Mouse (Mus musculus): Measurements from ENCODE around the gene Fam104a. TPM values are rescaled to one million over a fixed set of nuclear protein-coding genes. Genes with fewer than 3 reads are reported as not detected.

Gene Fam104a
- polyA plus RNA-seq, 1 experiment, result 24.6 TPM

DNA sequence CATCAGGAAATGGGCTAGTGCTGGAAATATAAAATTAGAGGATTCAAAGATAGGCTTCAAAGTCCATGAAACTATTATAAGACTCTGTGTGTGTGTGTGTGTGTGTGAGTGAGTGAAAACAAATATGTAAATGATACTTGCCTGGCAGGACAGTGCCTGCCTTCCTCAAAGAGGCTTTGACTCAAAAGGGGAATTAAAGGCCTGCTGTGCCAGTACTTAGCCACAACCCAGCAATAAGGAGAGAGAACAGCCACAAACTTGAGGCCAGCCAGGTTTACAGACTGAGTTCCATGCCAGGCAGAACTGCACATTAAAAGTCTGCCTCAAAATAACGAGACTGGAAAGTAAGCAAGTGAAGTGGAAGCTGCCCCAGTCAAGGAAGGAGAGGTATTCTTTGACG lies 7.1 kb downstream of the Fam104a start:
- Histone ChIP-seq H3K27me3 (replicated peaks; ENCODE audit: control insufficient read depth, insufficient read depth, low read length) (no peaks in the 10 kb centered on the region), H3K4me1 (ENCODE audit: control insufficient read depth, insufficient read depth, low read length) (peaks cover 16% of the 10 kb centered on the region; the same call in 1 of the 2 replicates), H3K27ac (ENCODE audit: insufficient read depth, low read depth, low read length) (no peak overlapping the region), H3K4me3 (ENCODE audit: insufficient read depth, low read depth, low read length) (no peak overlapping the region), H3K36me3 (ENCODE audit: control insufficient read depth, insufficient read depth, low read length) (peaks cover 2% of the 10 kb centered on the region; the same call in 1 of the 2 replicates)
- WGBS, result 70% methylated on average over 2 of the region's 2 CpGs
- TF ChIP-seq CTCF (conservative IDR thresholded peaks at IDR 0.05; ENCODE audit: insufficient read depth, insufficient read length, low read depth, low read length), result no peak
- no peak for TF ChIP-seq POLR2A (IDR thresholded peaks at IDR 0.05; ENCODE audit: low read depth, low read length)
- no peak for DNase-seq

DNA sequence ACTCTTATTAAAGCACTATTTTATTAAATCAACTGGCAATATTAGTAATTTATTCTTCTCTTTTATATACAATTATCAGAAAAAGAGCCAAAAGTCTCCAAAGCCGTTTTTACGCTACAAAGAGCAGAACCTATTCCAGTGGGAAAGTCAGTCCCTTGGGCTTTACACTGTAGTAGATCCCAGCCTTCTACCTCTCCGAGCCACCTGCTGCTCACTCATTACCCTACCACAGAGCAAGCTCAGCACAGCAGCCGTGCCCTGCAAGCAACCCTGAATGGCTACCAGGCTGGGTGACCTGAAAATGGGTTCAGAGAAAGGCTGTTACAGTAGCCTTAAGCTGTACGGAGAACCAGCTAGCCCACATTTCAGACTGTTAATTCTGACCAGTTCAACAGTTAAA lies 9.4 kb downstream of the Fam104a start:
- Histone ChIP-seq H3K4me3 (ENCODE audit: insufficient read depth, low read depth, low read length) (no peak overlapping the region), H3K36me3 (ENCODE audit: control insufficient read depth, insufficient read depth, low read length) (peaks cover 3% of the 10 kb centered on the region; the same call in 1 of the 2 replicates), H3K27ac (ENCODE audit: insufficient read depth, low read depth, low read length) (no peak overlapping the region), H3K4me1 (ENCODE audit: control insufficient read depth, insufficient read depth, low read length) (peaks cover 7% of the 10 kb centered on the region; the same call in 1 of the 2 replicates), H3K27me3 (replicated peaks; ENCODE audit: control insufficient read depth, insufficient read depth, low read length) (no peaks in the 10 kb centered on the region)
- no peak for DNase-seq
- TF ChIP-seq POLR2A (IDR thresholded peaks at IDR 0.05; ENCODE audit: low read depth, low read length) (no peak), CTCF (conservative IDR thresholded peaks at IDR 0.05; ENCODE audit: insufficient read depth, insufficient read length, low read depth, low read length) (no peak)
- 63% methylated on average over 5 of the region's 5 CpGs for WGBS

DNA sequence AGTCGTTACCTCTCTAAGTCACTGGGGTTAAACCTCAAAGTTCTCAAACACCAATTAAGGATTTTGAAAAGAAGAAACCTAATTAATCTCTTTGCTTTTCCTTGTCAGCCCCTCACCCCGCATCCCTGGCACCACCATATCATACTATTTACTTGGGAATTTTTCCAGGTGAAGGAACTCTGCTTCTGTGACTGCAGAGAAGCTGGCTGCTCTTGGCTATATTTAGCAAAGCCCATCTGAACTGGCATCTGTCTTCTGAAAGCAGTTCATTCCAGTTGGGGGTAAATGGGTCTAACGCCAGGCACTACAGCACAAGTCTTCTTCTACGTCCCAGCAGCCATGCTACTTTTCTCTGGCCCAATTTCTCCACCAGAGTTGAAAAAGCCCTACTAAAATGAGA lies 10.3 kb downstream of the Fam104a start:
- no peak overlapping the region for H3K4me3 ChIP-seq (ENCODE audit: insufficient read depth, low read depth, low read length)
- H3K4me1 ChIP-seq (ENCODE audit: control insufficient read depth, insufficient read depth, low read length), result peaks cover 8% of the 10 kb centered on the region; the same call in 1 of the 2 replicates
- WGBS, result 75% methylated on average over 4 of the region's 4 CpGs
- no peak for TF ChIP-seq POLR2A (IDR thresholded peaks at IDR 0.05; ENCODE audit: low read depth, low read length)
- TF ChIP-seq CTCF (conservative IDR thresholded peaks at IDR 0.05; ENCODE audit: insufficient read depth, insufficient read length, low read depth, low read length), result no peak
- no peak overlapping the region for H3K27ac ChIP-seq (ENCODE audit: insufficient read depth, low read depth, low read length)
- DNase-seq, result no peak
- peaks cover 3% of the 10 kb centered on the region; the same call in 1 of the 2 replicates for H3K36me3 ChIP-seq (ENCODE audit: control insufficient read depth, insufficient read depth, low read length)
- no peaks in the 10 kb centered on the region for H3K27me3 ChIP-seq (replicated peaks; ENCODE audit: control insufficient read depth, insufficient read depth, low read length)

DNA sequence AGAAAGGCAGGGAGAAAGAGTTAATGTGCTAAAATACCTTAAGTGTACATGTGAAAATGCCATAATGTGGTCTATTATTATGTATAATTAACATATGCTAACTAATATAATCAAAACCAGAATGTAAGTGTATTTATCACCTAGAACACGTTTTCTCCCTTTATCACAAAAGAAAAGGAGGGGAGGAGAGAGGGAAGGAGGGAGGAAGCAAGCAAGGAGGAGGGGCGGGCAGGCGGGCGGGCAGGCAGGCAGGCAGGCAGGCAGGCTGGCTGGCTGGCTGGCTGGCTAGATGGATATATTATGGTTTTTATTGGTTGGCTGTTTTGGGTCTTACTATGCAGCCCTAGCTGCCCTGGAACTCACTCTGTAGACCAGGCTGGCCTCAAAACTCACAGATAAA lies 14.2 kb downstream of the Fam104a start:
- Histone ChIP-seq H3K4me3 (ENCODE audit: insufficient read depth, low read depth, low read length) (no peak overlapping the region), H3K4me1 (ENCODE audit: control insufficient read depth, insufficient read depth, low read length) (peaks cover 23% of the 10 kb centered on the region), H3K27ac (ENCODE audit: insufficient read depth, low read depth, low read length) (no peak overlapping the region), H3K36me3 (ENCODE audit: control insufficient read depth, insufficient read depth, low read length) (peaks cover 1% of the 10 kb centered on the region; the same call in 1 of the 2 replicates), H3K27me3 (replicated peaks; ENCODE audit: control insufficient read depth, insufficient read depth, low read length) (no peaks in the 10 kb centered on the region)
- 61% methylated on average over 4 of the region's 4 CpGs for WGBS
- TF ChIP-seq POLR2A (IDR thresholded peaks at IDR 0.05; ENCODE audit: low read depth, low read length) (no peak), CTCF (conservative IDR thresholded peaks at IDR 0.05; ENCODE audit: insufficient read depth, insufficient read length, low read depth, low read length) (no peak)
- DNase-seq, result no peak

DNA sequence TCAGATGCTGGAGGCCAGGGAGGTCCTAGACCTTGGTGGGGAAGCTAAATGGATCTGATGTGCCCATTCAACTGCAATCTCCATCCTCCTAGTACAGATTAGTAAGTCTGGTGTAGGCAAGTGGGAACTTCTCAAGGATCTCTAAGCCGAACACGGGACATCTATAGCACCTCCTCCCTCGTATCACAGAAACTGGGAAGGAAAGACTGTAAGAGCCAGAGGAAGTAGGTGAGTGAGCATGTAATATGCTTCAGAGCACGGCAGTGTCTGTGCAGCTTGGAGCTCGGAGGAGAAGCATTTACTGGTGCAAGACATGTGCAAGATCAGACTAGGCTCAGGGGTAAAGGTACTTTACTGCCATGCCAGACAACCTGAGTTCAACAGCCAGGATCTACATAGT lies 15.1 kb downstream of the Fam104a start:
- Histone ChIP-seq H3K27ac (ENCODE audit: insufficient read depth, low read depth, low read length) (peak overlapping the region; percentile 32; the same call in 1 of the 2 replicates), H3K27me3 (replicated peaks; ENCODE audit: control insufficient read depth, insufficient read depth, low read length) (no peaks in the 10 kb centered on the region), H3K36me3 (ENCODE audit: control insufficient read depth, insufficient read depth, low read length) (peaks cover 1% of the 10 kb centered on the region), H3K4me1 (ENCODE audit: control insufficient read depth, insufficient read depth, low read length) (peaks cover 23% of the 10 kb centered on the region), H3K4me3 (ENCODE audit: insufficient read depth, low read depth, low read length) (no peak overlapping the region)
- WGBS, result 61% methylated on average over 5 of the region's 5 CpGs
- TF ChIP-seq POLR2A (IDR thresholded peaks at IDR 0.05; ENCODE audit: low read depth, low read length) (no peak), CTCF (conservative IDR thresholded peaks at IDR 0.05; ENCODE audit: insufficient read depth, insufficient read length, low read depth, low read length) (no peak)
- no peak for DNase-seq

DNA sequence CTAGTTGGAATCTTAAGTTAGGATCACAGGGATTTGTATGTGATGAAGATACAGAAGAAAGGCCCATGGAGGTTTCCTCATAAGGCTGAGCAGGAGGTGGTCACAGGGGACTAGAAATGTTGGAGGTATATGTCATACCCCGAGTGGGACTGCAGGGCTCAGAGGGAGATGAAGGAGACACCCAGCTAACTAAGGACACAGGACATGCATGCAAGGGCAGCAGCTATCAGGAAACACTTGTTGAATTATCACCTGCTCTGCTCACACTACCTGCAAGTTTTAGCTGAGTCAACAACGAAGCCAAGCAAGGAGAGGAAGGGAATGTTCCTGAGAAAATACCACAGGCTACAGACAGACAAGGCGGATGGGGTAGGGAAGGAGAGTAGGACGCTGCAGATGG lies 16.3 kb downstream of the Fam104a start:
- TF ChIP-seq CTCF (conservative IDR thresholded peaks at IDR 0.05; ENCODE audit: insufficient read depth, insufficient read length, low read depth, low read length), result no peak
- no peak for TF ChIP-seq POLR2A (IDR thresholded peaks at IDR 0.05; ENCODE audit: low read depth, low read length)
- H3K4me3 ChIP-seq (ENCODE audit: insufficient read depth, low read depth, low read length), result no peak overlapping the region
- no peak for DNase-seq
- peak overlapping the region; percentile 77 for H3K27ac ChIP-seq (ENCODE audit: insufficient read depth, low read depth, low read length)
- peaks cover 23% of the 10 kb centered on the region for H3K4me1 ChIP-seq (ENCODE audit: control insufficient read depth, insufficient read depth, low read length)
- H3K36me3 ChIP-seq (ENCODE audit: control insufficient read depth, insufficient read depth, low read length), result peaks cover 5% of the 10 kb centered on the region
- WGBS, result 43% methylated on average over 4 of the region's 4 CpGs
- no peaks in the 10 kb centered on the region for H3K27me3 ChIP-seq (replicated peaks; ENCODE audit: control insufficient read depth, insufficient read depth, low read length)

DNA sequence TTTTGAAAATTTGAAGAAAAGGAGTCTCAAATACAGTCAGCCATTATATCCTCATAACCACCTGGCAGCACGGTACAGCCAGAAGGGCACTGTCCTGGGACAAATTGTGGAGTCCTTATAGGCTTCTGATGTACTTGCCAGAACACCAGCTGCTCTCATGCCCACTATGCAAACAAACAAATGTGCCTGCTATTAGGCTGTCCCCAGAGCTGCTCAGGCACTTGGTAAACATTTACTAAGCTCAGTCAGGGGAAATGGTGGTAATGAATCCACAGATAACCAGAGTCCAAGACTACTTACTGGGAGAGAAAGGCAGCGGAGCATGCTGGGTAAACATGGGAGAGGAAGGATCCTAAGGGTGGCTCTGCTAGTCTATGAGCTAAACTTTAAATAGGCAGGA lies 16.8 kb downstream of the Fam104a start:
- peak overlapping the region; percentile 77 for H3K27ac ChIP-seq (ENCODE audit: insufficient read depth, low read depth, low read length)
- peaks cover 5% of the 10 kb centered on the region for H3K36me3 ChIP-seq (ENCODE audit: control insufficient read depth, insufficient read depth, low read length)

More for the DNA sequence above, 16.8 kb downstream of the Fam104a start:
- peak; percentile 85 for DNase-seq
- H3K27me3 ChIP-seq (replicated peaks; ENCODE audit: control insufficient read depth, insufficient read depth, low read length), result no peaks in the 10 kb centered on the region
- no peak for TF ChIP-seq CTCF (conservative IDR thresholded peaks at IDR 0.05; ENCODE audit: insufficient read depth, insufficient read length, low read depth, low read length)
- TF ChIP-seq POLR2A (IDR thresholded peaks at IDR 0.05; ENCODE audit: low read depth, low read length), result no peak
- no peak overlapping the region for H3K4me3 ChIP-seq (ENCODE audit: insufficient read depth, low read depth, low read length)
- peaks cover 23% of the 10 kb centered on the region for H3K4me1 ChIP-seq (ENCODE audit: control insufficient read depth, insufficient read depth, low read length)
- WGBS, result 32% methylated on average over 2 of the region's 2 CpGs

Data from kidney, adult 2 months (tissue).